Mouse (Mus musculus): ENCODE measurements around the gene Rpgrip1l. TPM values are rescaled to one million over a fixed set of nuclear protein-coding genes. Genes with fewer than 3 reads are reported as not detected.
A peak's percentile ranks its signal among the peaks of the same experiment; 100 is the strongest.

Rpgrip1l gene
- polyA plus RNA-seq, 1 experiment from 2014 or later = 14.7 TPM

GRCm38 (mm10) chr8:91324916-91325315, 11.9 kb upstream of the Rpgrip1l start:
- Histone ChIP-seq H3K9ac (ENCODE audit: low read length) (no peak overlapping the region), H3K4me1 (ENCODE audit: control insufficient read depth, insufficient read depth, low read length) (peaks cover 11% of the 10 kb centered on the region), H3K36me3 (ENCODE audit: control insufficient read depth, insufficient read depth, low read length) (peaks cover 4% of the 10 kb centered on the region; the same call in 1 of the 2 replicates), H3K4me2 (ENCODE audit: low read length) (no peak overlapping the region), H3K27me3 (replicated peaks; ENCODE audit: control insufficient read depth, insufficient read depth, low read length) (no peaks in the 10 kb centered on the region), H3K27ac (ENCODE audit: low read depth, low read length) (no peak overlapping the region), H3K4me3 (ENCODE audit: low read depth, low read length) (no peak overlapping the region), H3K9me3 (replicated peaks; ENCODE audit: control insufficient read depth, low read length) (no peaks in the 10 kb centered on the region)
- DNase-seq (ENCODE audit: low spot score) (no peak), ATAC-seq (no peak)
- WGBS = 95% methylated on average over 4 of the region's 4 CpGs

DNA sequence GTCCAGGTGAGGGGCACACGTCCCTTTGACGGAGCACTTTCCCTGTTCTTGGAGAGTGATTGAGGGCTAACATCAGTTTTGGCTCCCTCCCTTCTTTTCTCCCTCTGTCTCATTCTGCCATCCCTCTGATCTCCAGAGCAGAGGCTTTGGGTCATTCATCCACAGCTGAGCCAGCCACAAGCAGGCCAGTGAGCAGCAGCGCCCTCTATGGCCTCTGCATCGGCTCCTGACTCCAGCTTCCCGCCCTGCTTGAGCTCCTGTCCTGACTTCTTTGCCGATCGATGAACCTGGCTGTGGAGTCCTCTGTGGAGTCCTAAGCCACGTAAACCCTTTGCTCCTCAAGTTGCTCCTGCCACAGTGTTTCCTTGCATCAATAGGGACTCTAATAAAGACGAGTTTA, 11.2 kb upstream of the Rpgrip1l start:
- H3K9me3 ChIP-seq (replicated peaks; ENCODE audit: control insufficient read depth, low read length) = no peaks in the 10 kb centered on the region
- H3K27me3 ChIP-seq (replicated peaks; ENCODE audit: control insufficient read depth, insufficient read depth, low read length) = no peaks in the 10 kb centered on the region
- H3K9ac ChIP-seq (ENCODE audit: low read length) = no peak overlapping the region
- H3K4me2 ChIP-seq (ENCODE audit: low read length) = no peak overlapping the region
- no peak for ATAC-seq
- no peak overlapping the region for H3K4me3 ChIP-seq (ENCODE audit: low read depth, low read length)
- 46% methylated on average over 9 of the region's 9 CpGs for WGBS
- peaks cover 4% of the 10 kb centered on the region; the same call in 1 of the 2 replicates for H3K36me3 ChIP-seq (ENCODE audit: control insufficient read depth, insufficient read depth, low read length)
- DNase-seq (ENCODE audit: low spot score) = no peak
- peaks cover 4% of the 10 kb centered on the region for H3K4me1 ChIP-seq (ENCODE audit: control insufficient read depth, insufficient read depth, low read length)
- no peak overlapping the region for H3K27ac ChIP-seq (ENCODE audit: low read depth, low read length)

GRCm38 (mm10) chr8:91323511-91323910, 10.4 kb upstream of the Rpgrip1l start:
- DNase-seq (ENCODE audit: low spot score) (peak; percentile 50), ATAC-seq (no peak)
- no peaks in the 10 kb centered on the region; the same call in 1 of the 2 replicates for H3K4me1 ChIP-seq (ENCODE audit: control insufficient read depth, insufficient read depth, low read length)
- WGBS = 65% methylated on average over 7 of the region's 7 CpGs
- no peak overlapping the region for H3K4me2 ChIP-seq (ENCODE audit: low read length)
- H3K36me3 ChIP-seq (ENCODE audit: control insufficient read depth, insufficient read depth, low read length) = peaks cover 7% of the 10 kb centered on the region; the same call in 1 of the 2 replicates
- H3K4me3 ChIP-seq (ENCODE audit: low read depth, low read length) = no peak overlapping the region
- H3K9me3 ChIP-seq (replicated peaks; ENCODE audit: control insufficient read depth, low read length) = no peaks in the 10 kb centered on the region
- H3K27me3 ChIP-seq (replicated peaks; ENCODE audit: control insufficient read depth, insufficient read depth, low read length) = no peaks in the 10 kb centered on the region
- H3K9ac ChIP-seq (ENCODE audit: low read length) = no peak overlapping the region
- no peak overlapping the region for H3K27ac ChIP-seq (ENCODE audit: low read depth, low read length)

DNA sequence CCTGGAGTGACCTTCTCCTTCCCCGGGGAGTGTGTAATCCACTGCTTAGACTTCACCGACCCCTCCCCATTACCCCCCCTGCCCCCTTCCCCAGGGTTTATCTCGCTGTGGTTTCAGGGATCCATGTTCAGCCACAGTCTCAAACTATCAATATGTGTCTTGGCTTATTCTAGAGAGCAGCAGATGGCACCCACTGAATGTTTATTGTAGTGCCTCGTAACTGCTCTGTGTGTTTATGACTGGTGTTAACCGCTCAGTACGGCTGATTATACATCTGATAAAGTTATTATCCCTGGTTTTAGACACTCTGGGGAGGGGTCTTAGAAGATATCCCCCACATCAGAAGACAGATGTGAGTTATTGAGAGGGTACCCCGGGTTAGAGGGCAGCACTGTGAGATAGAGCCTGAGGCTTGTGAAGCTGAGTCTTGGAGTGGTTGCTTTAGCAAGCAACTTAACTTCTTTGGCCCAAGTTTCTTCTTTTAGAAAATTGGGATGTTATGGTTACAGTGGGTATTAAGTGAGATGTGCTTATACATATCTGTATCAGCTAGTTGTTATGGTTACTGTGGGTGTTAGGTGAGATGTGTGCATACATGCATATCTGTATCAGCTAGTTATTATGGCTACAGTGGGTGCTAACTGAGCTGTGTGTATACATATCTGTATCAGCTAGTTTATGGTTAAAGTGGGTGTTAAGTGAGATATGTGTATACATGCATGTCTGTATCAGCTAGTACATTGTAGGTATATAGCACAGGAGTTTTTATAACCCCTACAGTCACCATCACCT, 6.1 kb upstream of the Rpgrip1l start:
- Histone ChIP-seq H3K27me3 (replicated peaks; ENCODE audit: control insufficient read depth, insufficient read depth, low read length) (no peaks in the 10 kb centered on the region), H3K4me3 (ENCODE audit: low read depth, low read length) (no peak overlapping the region), H3K4me1 (ENCODE audit: control insufficient read depth, insufficient read depth, low read length) (peaks cover 8% of the 10 kb centered on the region; the same call in 1 of the 2 replicates), H3K27ac (ENCODE audit: low read depth, low read length) (no peak overlapping the region), H3K4me2 (ENCODE audit: low read length) (no peak overlapping the region), H3K36me3 (ENCODE audit: control insufficient read depth, insufficient read depth, low read length) (0 out of 2 replicates have a peak, but pooled peaks cover 6% of the 10 kb centered on the region), H3K9me3 (replicated peaks; ENCODE audit: control insufficient read depth, low read length) (no peaks in the 10 kb centered on the region), H3K9ac (ENCODE audit: low read length) (no peak overlapping the region)
- ATAC-seq (peak; percentile 70; the same call in 1 of the 2 replicates), DNase-seq (ENCODE audit: low spot score) (peak; percentile 45)
- 75% methylated on average over 7 of the region's 7 CpGs for WGBS

DNA sequence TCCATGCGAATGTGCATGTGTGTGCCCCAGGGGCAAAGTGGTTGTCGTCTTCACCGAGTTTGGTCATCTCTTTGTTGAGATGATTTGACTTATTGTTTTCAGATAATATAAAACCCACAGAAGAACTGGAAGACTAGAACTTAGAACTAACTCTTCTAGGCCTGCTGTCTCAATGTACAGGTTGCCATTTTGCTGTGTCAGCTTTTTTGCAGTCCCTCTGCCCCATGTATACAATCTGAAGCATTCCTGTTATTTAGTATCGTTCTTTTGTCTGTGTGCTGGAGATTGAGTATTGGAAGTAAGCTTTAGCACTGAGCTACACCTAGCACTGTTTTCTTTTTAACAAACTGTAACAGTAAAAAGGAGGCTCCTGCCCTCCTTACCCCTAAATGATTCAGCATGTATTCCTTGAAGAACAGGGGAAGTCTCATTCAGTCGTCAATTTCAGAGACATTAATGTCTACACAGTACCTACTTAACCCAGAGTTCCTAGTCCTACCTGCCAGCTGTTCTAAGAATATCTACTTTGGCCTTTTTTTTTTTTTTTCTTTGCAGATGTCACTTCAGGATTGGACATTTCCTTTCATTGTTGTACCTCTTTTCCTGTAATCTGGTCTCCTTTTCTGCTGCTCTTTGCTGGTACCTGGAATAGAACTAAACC, 4.6 kb upstream of the Rpgrip1l start:
- no peak overlapping the region for H3K4me3 ChIP-seq (ENCODE audit: low read depth, low read length)
- no peaks in the 10 kb centered on the region for H3K9me3 ChIP-seq (replicated peaks; ENCODE audit: control insufficient read depth, low read length)
- H3K27ac ChIP-seq (ENCODE audit: low read depth, low read length) = no peak overlapping the region
- no peak for DNase-seq (ENCODE audit: low spot score)
- WGBS = 96% methylated on average over 5 of the region's 5 CpGs
- no peaks in the 10 kb centered on the region for H3K27me3 ChIP-seq (replicated peaks; ENCODE audit: control insufficient read depth, insufficient read depth, low read length)
- no peak overlapping the region for H3K4me2 ChIP-seq (ENCODE audit: low read length)
- 0 out of 2 replicates have a peak, but pooled peaks cover 6% of the 10 kb centered on the region for H3K36me3 ChIP-seq (ENCODE audit: control insufficient read depth, insufficient read depth, low read length)
- H3K4me1 ChIP-seq (ENCODE audit: control insufficient read depth, insufficient read depth, low read length) = peaks cover 11% of the 10 kb centered on the region; the same call in 1 of the 2 replicates
- H3K9ac ChIP-seq (ENCODE audit: low read length) = no peak overlapping the region
- ATAC-seq = no peak

DNA sequence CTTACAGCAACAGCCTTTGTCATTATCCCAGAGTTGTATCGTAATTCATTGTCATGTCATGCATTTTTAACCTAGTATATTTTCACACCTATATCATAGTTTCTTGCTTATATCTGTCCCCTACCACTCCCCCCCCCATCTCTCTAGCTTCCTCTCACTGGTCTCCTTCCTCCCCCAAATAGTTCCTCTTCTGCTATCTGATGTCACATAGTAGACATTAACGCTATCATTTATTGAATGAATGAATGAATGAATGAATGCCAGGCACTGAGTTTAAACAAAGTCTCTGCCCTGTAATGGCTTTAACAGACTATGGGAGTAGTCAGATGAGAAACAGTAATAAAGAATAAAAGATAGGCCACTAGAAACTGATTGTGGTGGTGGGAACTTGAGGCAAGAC, 720 bp downstream of the Rpgrip1l start:
- Histone ChIP-seq H3K36me3 (ENCODE audit: control insufficient read depth, insufficient read depth, low read length) (0 out of 2 replicates have a peak, but pooled peaks cover 3% of the 10 kb centered on the region), H3K4me2 (ENCODE audit: low read length) (peak overlapping the region; percentile 75), H3K4me1 (ENCODE audit: control insufficient read depth, insufficient read depth, low read length) (peaks cover 17% of the 10 kb centered on the region), H3K27me3 (replicated peaks; ENCODE audit: control insufficient read depth, insufficient read depth, low read length) (no peaks in the 10 kb centered on the region), H3K9me3 (replicated peaks; ENCODE audit: control insufficient read depth, low read length) (no peaks in the 10 kb centered on the region), H3K9ac (ENCODE audit: low read length) (peak overlapping the region; percentile 71), H3K27ac (ENCODE audit: low read depth, low read length) (no peak overlapping the region), H3K4me3 (ENCODE audit: low read depth, low read length) (peak overlapping the region; percentile 58)
- DNase-seq (ENCODE audit: low spot score) (no peak), ATAC-seq (no peak)
- WGBS = 83% methylated on average over 2 of the region's 2 CpGs

GRCm38 (mm10) chr8:91304481-91305386, 8.3 kb downstream of the Rpgrip1l start:
- H3K4me2 ChIP-seq (ENCODE audit: low read length) = no peak overlapping the region
- no peak for DNase-seq (ENCODE audit: low spot score)
- no peak for ATAC-seq
- no peak overlapping the region for H3K27ac ChIP-seq (ENCODE audit: low read depth, low read length)
- H3K4me1 ChIP-seq (ENCODE audit: control insufficient read depth, insufficient read depth, low read length) = no peaks in the 10 kb centered on the region
- H3K4me3 ChIP-seq (ENCODE audit: low read depth, low read length) = no peak overlapping the region
- H3K9me3 ChIP-seq (replicated peaks; ENCODE audit: control insufficient read depth, low read length) = no peaks in the 10 kb centered on the region
- no peaks in the 10 kb centered on the region for H3K27me3 ChIP-seq (replicated peaks; ENCODE audit: control insufficient read depth, insufficient read depth, low read length)
- WGBS = 91% methylated on average over 17 of the region's 17 CpGs
- H3K9ac ChIP-seq (ENCODE audit: low read length) = no peak overlapping the region
- peaks cover 30% of the 10 kb centered on the region for H3K36me3 ChIP-seq (ENCODE audit: control insufficient read depth, insufficient read depth, low read length)

GRCm38 (mm10) chr8:91298672-91299071, 14.4 kb downstream of the Rpgrip1l start:
- H3K9ac ChIP-seq (ENCODE audit: low read length) = no peak overlapping the region
- no peaks in the 10 kb centered on the region for H3K4me1 ChIP-seq (ENCODE audit: control insufficient read depth, insufficient read depth, low read length)
- no peak for ATAC-seq
- no peak overlapping the region for H3K4me3 ChIP-seq (ENCODE audit: low read depth, low read length)
- H3K27me3 ChIP-seq (replicated peaks; ENCODE audit: control insufficient read depth, insufficient read depth, low read length) = no peaks in the 10 kb centered on the region
- no peak overlapping the region for H3K4me2 ChIP-seq (ENCODE audit: low read length)
- H3K9me3 ChIP-seq (replicated peaks; ENCODE audit: control insufficient read depth, low read length) = no peaks in the 10 kb centered on the region
- no peak for DNase-seq (ENCODE audit: low spot score)
- H3K36me3 ChIP-seq (ENCODE audit: control insufficient read depth, insufficient read depth, low read length) = peaks cover 25% of the 10 kb centered on the region; the same call in 1 of the 2 replicates
- H3K27ac ChIP-seq (ENCODE audit: low read depth, low read length) = no peak overlapping the region
- 84% methylated on average over 2 of the region's 2 CpGs for WGBS
